Mouse (Mus musculus) splenic B cell, adult 2 months (primary cell): ENCODE data around the gene Galnt5.

ENCODE experiments used
- DNase-seq: peaks from one replicate; pipeline ENCODE4 v3.0.0-alpha.2; 2011; ENCODE audit warnings: low read depth, low spot score
- H3K27me3 ChIP-seq: 2 replicates; pipeline ENCODE4 v1.6.1; 2012; ENCODE audit warnings: mild to moderate bottlenecking, low read length, moderate library complexity, mixed read lengths; ENCODE audit not compliant: control insufficient read depth, poor library complexity, insufficient read depth, severe bottlenecking
- H3K36me3 ChIP-seq: 2 replicates; pipeline ENCODE4 v1.6.1; 2012; ENCODE audit warnings: mild to moderate bottlenecking, low read length, moderate library complexity, mixed read lengths; ENCODE audit not compliant: control insufficient read depth, poor library complexity, insufficient read depth, severe bottlenecking

The Galnt5 gene

GRCm38 (mm10) chr2:58055383-58055782, 57.7 kb downstream of the Galnt5 start:
- Histone ChIP-seq H3K36me3 (no peaks in the 10 kb centered on the region), H3K27me3 (no peaks in the 10 kb centered on the region)
- DNase-seq: peak; percentile 85

- H3K36me3 ChIP-seq: no peaks in the 10 kb centered on the region
- no peaks in the 10 kb centered on the region for H3K27me3 ChIP-seq
- DNase-seq: no peak
These were observed 82.2 kb downstream of the Galnt5 start for GRCm38 (mm10) chr2:58079849-58080248.

GRCm38 (mm10) chr2:58086420-58086819, 88.7 kb downstream of the Galnt5 start:
- Histone ChIP-seq H3K27me3 (no peaks in the 10 kb centered on the region), H3K36me3 (no peaks in the 10 kb centered on the region)
- no peak for DNase-seq

- no peaks in the 10 kb centered on the region for H3K27me3 ChIP-seq
These were observed 97.1 kb downstream of the Galnt5 start for GRCm38 (mm10) chr2:58094818-58095217.

More at GRCm38 (mm10) chr2:58094818-58095217, 97.1 kb downstream of the Galnt5 start:
- DNase-seq: no peak
- H3K36me3 ChIP-seq: no peaks in the 10 kb centered on the region
